Mouse (Mus musculus): ENCODE results near the gene Ugt2a3. TPM values are rescaled to one million over a fixed set of nuclear protein-coding genes. Genes with fewer than 3 reads are reported as not detected.
"Not testable (repeated sequence)": the region's sequence is repeated elsewhere in the genome, so short reads cannot be mapped to it uniquely, and the experiment has no call there.

Ugt2a3 gene
- polyA plus RNA-seq, 1 experiment from 2014 or later = not detected

GRCm38 (mm10) chr5:87333584-87333983 is 3.4 kb downstream of the Ugt2a3 start:
- WGBS (ENCODE audit: insufficient replicate concordance) = 42% methylated on average over 3 of the region's 3 CpGs
- Histone ChIP-seq H3K27ac (no peak overlapping the region), H3K9me3 (replicated peaks) (no peaks in the 10 kb centered on the region), H3K4me2 (no peak overlapping the region), H3K36me3 (no peaks in the 10 kb centered on the region), H3K4me1 (replicated peaks) (no peaks in the 10 kb centered on the region), H3K4me3 (replicated peaks) (no peak overlapping the region), H3K27me3 (no peaks in the 10 kb centered on the region), H3K9ac (no peak overlapping the region)
- ATAC-seq (ENCODE audit: low read depth) (no peak), DNase-seq (no peak)

- H3K4me1 ChIP-seq (replicated peaks) = no peaks in the 10 kb centered on the region
- H3K9me3 ChIP-seq (replicated peaks) = peaks cover 4% of the 10 kb centered on the region; the same call in 1 of the 2 replicates
- 77% methylated on average over 12 of the region's 12 CpGs for WGBS (ENCODE audit: insufficient replicate concordance)
- ATAC-seq (ENCODE audit: low read depth) (no peak), DNase-seq (no peak)
- H3K9ac ChIP-seq = no peak overlapping the region
- no peak overlapping the region for H3K27ac ChIP-seq
- H3K36me3 ChIP-seq = no peaks in the 10 kb centered on the region
- no peak overlapping the region for H3K4me2 ChIP-seq
- H3K27me3 ChIP-seq = no peaks in the 10 kb centered on the region
- no peak overlapping the region for H3K4me3 ChIP-seq (replicated peaks)
Observed at GRCm38 (mm10) chr5:87311392-87311791, 25.6 kb downstream of the Ugt2a3 start.

GRCm38 (mm10) chr5:87286180-87286579 is 50.8 kb downstream of the Ugt2a3 start:
- DNase-seq; H3K27ac ChIP-seq; H3K9ac ChIP-seq; H3K4me3 ChIP-seq (replicated peaks); ATAC-seq (ENCODE audit: low read depth); H3K27me3 ChIP-seq; H3K9me3 ChIP-seq (replicated peaks); H3K4me2 ChIP-seq; H3K4me1 ChIP-seq (replicated peaks); H3K36me3 ChIP-seq: not testable (repeated sequence)
- 63% methylated on average over 4 of the region's 4 CpGs for WGBS (ENCODE audit: insufficient replicate concordance)

- DNase-seq; H3K9ac ChIP-seq; H3K4me2 ChIP-seq; H3K27me3 ChIP-seq; H3K27ac ChIP-seq; ATAC-seq (ENCODE audit: low read depth); H3K36me3 ChIP-seq; H3K9me3 ChIP-seq (replicated peaks); H3K4me3 ChIP-seq (replicated peaks); H3K4me1 ChIP-seq (replicated peaks): not testable (repeated sequence)
- 62% methylated on average over 4 of the region's 4 CpGs for WGBS (ENCODE audit: insufficient replicate concordance)
Observed at GRCm38 (mm10) chr5:87275986-87276385, 61.0 kb downstream of the Ugt2a3 start.

GRCm38 (mm10) chr5:87275581-87275980 is 61.4 kb downstream of the Ugt2a3 start:
- Histone ChIP-seq H3K9me3 (replicated peaks) (0 out of 2 replicates have a peak, but pooled peaks cover 3% of the 10 kb centered on the region), H3K4me2 (no peak overlapping the region), H3K9ac (no peak overlapping the region), H3K27me3 (no peaks in the 10 kb centered on the region), H3K4me3 (replicated peaks) (no peak overlapping the region), H3K27ac (no peak overlapping the region), H3K36me3 (no peaks in the 10 kb centered on the region), H3K4me1 (replicated peaks) (no peaks in the 10 kb centered on the region)
- WGBS (ENCODE audit: insufficient replicate concordance) = 59% methylated on average over 6 of the region's 6 CpGs
- DNase-seq (no peak), ATAC-seq (ENCODE audit: low read depth) (no peak)

Other genes starting within 250 kb of the Ugt2a3 start
- gene Ugt2b36, start 244.6 kb downstream of the Ugt2a3 start, polyA plus RNA-seq (2015; fragmentation: Nextera tagmentation; extraction: Ambion mirVana) = 6.7 and 8.8 TPM in 2 replicates
- 7.5 and 8.7 TPM in 2 replicates for gene Ugt2b5, start 196.9 kb downstream of the Ugt2a3 start, polyA plus RNA-seq (2015; fragmentation: Nextera tagmentation; extraction: Ambion mirVana)
- gene Ugt2b37, start 82.4 kb downstream of the Ugt2a3 start, polyA plus RNA-seq (2015; fragmentation: Nextera tagmentation; extraction: Ambion mirVana) = not detected in 2 replicates
- not detected in 2 replicates for gene Ugt2b38, start 87.0 kb upstream of the Ugt2a3 start, polyA plus RNA-seq (2015; fragmentation: Nextera tagmentation; extraction: Ambion mirVana)
- not detected in 2 replicates for gene Ugt2a2, start 145.1 kb upstream of the Ugt2a3 start, polyA plus RNA-seq (2015; fragmentation: Nextera tagmentation; extraction: Ambion mirVana)
- gene Gm43638, start 149.6 kb upstream of the Ugt2a3 start, polyA plus RNA-seq (2015; fragmentation: Nextera tagmentation; extraction: Ambion mirVana) = not detected in 2 replicates
- gene Ugt2a1, start 153.7 kb upstream of the Ugt2a3 start, polyA plus RNA-seq (2015; fragmentation: Nextera tagmentation; extraction: Ambion mirVana) = not detected in 2 replicates
- gene Sult1b1, start 201.0 kb upstream of the Ugt2a3 start, polyA plus RNA-seq (2015; fragmentation: Nextera tagmentation; extraction: Ambion mirVana) = 0.83 and 0.95 TPM in 2 replicates
- 1.5 and 2.0 TPM in 2 replicates for gene Sult1d1, start 231.8 kb upstream of the Ugt2a3 start, polyA plus RNA-seq (2015; fragmentation: Nextera tagmentation; extraction: Ambion mirVana)